Mouse (Mus musculus) cerebellum, adult 2 months (tissue): ENCODE measurements around the gene Ppp6r2.

ENCODE experiments used
- CTCF ChIP-seq: fragments of 200-500 bp; IDR thresholded peaks from 2 replicates; pipeline ENCODE4 v1.5.1; 2011; ENCODE audit warnings: low read depth, mild to moderate bottlenecking, control low read depth, low read length, moderate library complexity, borderline replicate concordance; ENCODE audit not compliant: insufficient read depth
- POLR2A ChIP-seq: fragments of 200-500 bp; IDR thresholded peaks from 2 replicates; pipeline ENCODE4 v1.6.1; 2011; ENCODE audit warnings: low read length, control low read depth, borderline replicate concordance; ENCODE audit not compliant: insufficient read depth

DNA sequence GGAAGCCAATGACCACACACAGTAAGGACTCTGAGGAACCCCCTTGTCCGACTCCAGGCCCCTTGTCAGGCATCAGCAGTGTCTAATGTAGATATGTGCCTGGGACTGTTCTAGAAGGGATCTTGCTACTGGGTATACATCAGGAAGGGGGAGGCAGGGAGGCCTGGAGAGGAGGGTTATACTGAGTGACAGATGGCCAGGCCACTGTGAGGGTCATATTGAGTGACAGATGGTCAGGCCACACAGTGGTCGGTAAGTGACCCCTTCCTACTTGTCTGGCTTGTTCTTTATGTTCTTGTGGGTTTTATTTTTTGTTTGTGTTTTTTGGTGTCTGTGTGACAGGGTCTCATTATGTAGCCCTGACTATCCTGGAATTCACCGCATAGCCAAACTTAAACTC is 64.1 kb downstream of the Ppp6r2 start:
- TF ChIP-seq CTCF = no peak
- TF ChIP-seq POLR2A = no peak
